Mouse (Mus musculus): ENCODE data around the gene Il17rd.

The Il17rd gene

DNA sequence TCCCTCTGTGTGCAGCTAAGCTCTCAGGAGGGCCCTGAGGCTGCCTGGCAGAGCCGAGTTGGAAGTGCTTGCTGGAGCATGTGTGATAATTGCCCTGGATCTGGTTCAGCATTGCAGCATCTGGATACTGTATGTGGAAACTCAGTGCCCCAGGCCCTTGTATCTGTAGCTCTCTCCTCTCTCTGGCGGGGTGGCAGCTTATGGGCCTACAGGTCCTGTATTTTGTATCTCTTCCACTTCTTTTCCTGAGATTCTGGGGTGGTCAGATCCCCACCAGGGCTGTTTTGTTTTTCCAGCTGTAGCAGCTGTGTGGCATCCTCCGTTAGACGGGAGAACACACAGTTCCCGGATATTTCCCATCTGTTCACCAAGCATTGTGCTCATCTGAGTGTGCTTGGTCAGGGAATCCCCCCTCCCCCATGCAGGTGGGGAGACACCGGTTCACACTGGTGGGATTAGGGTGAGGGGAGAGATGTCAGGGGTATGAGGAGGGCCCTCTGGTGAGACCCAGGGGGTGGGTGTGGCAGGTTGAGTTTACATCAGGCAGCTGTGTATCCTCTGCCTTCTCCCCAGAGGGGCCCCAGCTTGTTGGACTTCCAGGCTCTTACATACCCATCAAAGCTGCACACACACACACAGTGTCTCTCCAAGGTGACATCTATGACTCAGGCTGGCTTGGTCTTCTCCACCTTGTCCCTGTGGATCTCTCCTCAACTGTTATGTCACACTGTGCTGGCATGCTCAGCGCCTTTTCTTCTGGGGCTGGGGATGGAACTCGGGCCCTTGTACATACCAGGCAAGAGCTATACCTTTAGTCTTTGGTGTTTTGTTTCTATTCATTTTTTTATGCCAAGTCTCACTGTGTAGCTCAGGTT, 106.7 kb downstream of the Il17rd start:
- no peak for DNase-seq (ENCODE audit: low spot score in 2 of 2)

DNA sequence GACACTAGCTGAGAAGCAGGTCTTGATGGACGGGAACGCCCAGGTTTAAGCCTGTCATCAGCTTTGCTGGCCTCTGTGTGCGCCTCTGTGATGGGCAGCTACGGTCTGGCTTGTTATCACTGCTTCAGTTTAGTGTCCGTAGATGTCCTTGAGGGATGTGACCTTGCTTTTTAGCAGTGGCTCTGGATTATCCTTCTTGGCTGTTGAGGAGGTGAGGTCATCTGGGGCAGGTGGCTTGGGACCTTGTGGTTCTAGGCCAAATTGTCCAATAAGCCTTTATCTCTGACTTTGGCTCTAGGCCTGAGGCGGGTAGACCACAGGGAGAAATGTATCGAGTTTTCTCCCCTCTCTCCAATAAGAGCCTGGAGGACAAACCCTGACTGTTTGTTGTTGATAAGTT, 109.0 kb downstream of the Il17rd start:
- DNase-seq (ENCODE audit: low spot score in 2 of 2) = no peak

DNA sequence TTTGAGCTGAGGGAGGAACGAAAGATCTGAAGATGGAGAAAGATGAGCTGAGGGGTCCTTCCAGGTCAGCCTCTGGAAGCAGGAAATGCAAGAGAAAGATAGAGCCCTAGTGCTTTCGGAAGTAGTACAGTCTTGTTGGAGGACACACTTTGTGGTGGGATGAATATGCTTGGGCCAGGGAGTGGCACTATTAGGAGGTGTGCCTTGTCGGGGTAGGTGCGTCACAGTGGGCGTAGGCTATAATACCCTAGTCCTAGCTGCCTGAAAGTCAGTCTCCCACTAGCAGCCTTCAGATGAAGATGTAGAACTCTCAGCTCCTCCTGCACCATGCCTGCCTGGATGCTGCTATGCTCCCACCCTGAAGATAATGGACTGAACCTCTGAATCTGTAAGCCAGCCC, 110.7 kb downstream of the Il17rd start:
- DNase-seq (ENCODE audit: low spot score in 2 of 2) = no peak

DNA sequence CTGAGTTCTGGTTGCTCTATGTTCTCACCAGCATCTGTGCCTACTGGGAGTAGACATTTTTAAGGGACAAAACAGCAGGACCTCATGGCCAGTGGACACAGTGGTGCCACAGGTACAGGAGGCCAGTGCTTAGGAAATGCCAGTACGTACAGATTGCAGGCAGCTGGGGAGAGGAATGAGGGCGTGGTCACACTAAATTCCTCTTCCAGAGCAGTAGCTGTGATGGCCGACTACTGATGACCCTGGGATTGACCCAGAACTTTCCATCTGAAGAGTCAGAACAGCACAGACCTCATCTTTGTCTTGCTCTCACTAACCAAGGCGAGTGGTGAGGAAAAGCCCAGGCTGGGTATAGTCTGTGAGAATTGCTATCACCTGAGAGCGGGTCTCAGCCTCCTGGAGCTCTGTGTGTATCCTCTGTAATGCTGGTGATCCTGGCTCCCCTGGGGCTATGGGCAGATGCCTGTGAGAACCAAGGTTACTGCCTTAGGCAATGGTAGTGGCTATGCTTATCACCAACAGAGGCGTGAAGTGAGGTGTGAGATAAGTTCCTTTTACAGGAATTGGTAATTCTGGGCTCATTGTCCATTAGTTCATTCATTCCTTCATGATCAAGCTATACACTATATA, 111.4 kb downstream of the Il17rd start:
- DNase-seq (ENCODE audit: low spot score in 2 of 2) = no peak

DNA sequence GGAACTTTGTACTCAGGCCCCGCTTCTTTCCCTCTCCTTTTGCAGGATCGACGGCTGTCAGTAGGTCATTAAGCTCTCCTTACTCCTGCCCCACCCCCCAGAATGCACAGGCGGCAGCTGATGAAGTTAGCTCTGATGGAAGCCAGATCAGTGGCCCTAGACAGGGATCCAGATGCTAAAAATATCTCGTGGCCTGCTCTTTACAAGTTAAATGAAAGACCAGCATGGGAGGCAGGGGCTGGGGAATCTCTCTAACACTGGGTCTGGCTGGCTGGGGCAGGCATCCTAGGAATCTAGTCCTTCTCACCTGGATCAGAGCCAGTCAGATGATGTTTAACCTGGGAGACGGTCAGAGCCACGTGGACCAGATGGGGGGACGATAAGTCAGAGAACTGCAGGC, 112.7 kb downstream of the Il17rd start:
- DNase-seq (ENCODE audit: low spot score in 2 of 2) = no peak

DNA sequence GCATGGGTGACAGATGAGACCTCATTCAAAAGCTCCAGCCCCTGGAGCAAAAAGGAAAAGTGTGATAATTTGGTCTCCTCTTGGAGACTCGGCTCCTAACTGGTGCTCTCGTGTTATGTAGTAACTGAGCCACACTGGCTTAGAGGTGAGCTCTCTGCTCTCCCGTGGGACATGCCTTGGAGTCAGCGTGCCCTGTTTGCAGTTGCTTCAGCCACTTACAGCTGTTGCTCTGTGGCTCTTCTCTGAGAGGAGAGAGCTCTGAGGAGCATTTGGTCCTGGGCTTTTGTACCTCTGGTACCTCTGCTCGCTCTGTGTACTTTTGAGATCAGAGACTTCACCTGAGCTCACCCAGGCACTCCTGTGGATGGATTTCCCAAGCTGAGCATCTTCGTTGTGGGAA, 116.3 kb downstream of the Il17rd start:
- no peak for DNase-seq (ENCODE audit: low spot score in 2 of 2)

DNA sequence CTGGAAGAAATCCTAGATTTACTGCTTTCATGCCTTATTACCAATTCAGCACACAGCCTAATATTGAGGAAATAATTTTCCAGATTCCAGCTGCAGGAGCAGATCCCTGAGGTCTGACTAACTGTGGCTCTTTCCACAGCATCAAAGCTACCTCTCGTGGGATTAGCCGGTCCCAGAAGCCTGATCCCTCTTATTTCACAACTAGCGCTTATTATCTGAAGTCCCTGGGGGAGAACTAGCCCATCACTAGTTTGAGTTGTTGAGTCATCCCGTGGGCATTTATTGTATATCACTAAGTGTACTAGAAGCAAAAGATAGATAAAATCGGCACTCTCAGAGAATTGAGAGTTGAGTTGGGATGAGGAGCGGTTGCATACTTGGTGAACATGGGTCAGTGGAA, 117.3 kb downstream of the Il17rd start:
- DNase-seq (ENCODE audit: low spot score in 2 of 2) = no peak
